Mouse (Mus musculus): ENCODE data around the gene C530008M17Rik. TPM values are rescaled to one million over a fixed set of nuclear protein-coding genes. Genes with fewer than 3 reads are reported as not detected.
A peak's percentile ranks its signal among the peaks of the same experiment; 100 is the strongest.

C530008M17Rik gene
- 47.5 and 58.5 TPM in 2 replicates for polyA plus RNA-seq (2014; fragmentation: Nextera tagmentation; extraction: Ambion mirVana)

GRCm38 (mm10) chr5:76656212-76656611, at the start of gene C530008M17Rik:
Gene C530008M17Rik (plus strand): TSS chr5:76656512.
- Histone ChIP-seq H3K9me3 (ENCODE audit: control insufficient read depth, low read length) (no peaks in the 10 kb centered on the region), H3K27ac (ENCODE audit: low read depth, low read length) (peak within 1 kb of the TSS; percentile 96), H3K9ac (ENCODE audit: low read depth, low read length) (peak within 1 kb of the TSS; percentile 94), H3K4me1 (replicated peaks; ENCODE audit: control insufficient read depth, insufficient read depth, low read length) (no peaks in the 10 kb centered on the region), H3K4me3 (ENCODE audit: low read depth, low read length) (peak within 1 kb of the TSS; percentile 78), H3K27me3 (ENCODE audit: control insufficient read depth, insufficient read depth, low read length) (no peaks in the 10 kb centered on the region), H3K36me3 (ENCODE audit: control insufficient read depth, insufficient read depth, low read length) (no peaks in the 10 kb centered on the region), H3K4me2 (replicated peaks; ENCODE audit: low read depth, low read length) (peak within 1 kb of the TSS; percentile 84)
- WGBS = 98% methylated on average over 2 of the region's 2 CpGs
- ATAC-seq (ENCODE audit: low FRiP score) = no peak
- DNase-seq (ENCODE audit: low spot score) = no peak

GRCm38 (mm10) chr5:76609702-76610370, 46.5 kb upstream of the C530008M17Rik start:
- DNase-seq (ENCODE audit: low spot score) (no peak), ATAC-seq (ENCODE audit: low FRiP score) (no peak)
- Histone ChIP-seq H3K9me3 (ENCODE audit: control insufficient read depth, low read length) (no peaks in the 10 kb centered on the region), H3K9ac (ENCODE audit: low read depth, low read length) (no peak overlapping the region), H3K27ac (ENCODE audit: low read depth, low read length) (no peak overlapping the region), H3K27me3 (ENCODE audit: control insufficient read depth, insufficient read depth, low read length) (no peaks in the 10 kb centered on the region), H3K4me2 (replicated peaks; ENCODE audit: low read depth, low read length) (no peak overlapping the region), H3K4me3 (ENCODE audit: low read depth, low read length) (no peak overlapping the region), H3K36me3 (ENCODE audit: control insufficient read depth, insufficient read depth, low read length) (peaks cover 3% of the 10 kb centered on the region; the same call in 1 of the 2 replicates), H3K4me1 (replicated peaks; ENCODE audit: control insufficient read depth, insufficient read depth, low read length) (no peaks in the 10 kb centered on the region)
- 95% methylated on average over 8 of the region's 8 CpGs for WGBS

- WGBS = 95% methylated on average over 6 of the region's 6 CpGs
- Histone ChIP-seq H3K36me3 (ENCODE audit: control insufficient read depth, insufficient read depth, low read length) (peaks cover 3% of the 10 kb centered on the region; the same call in 1 of the 2 replicates), H3K4me1 (replicated peaks; ENCODE audit: control insufficient read depth, insufficient read depth, low read length) (no peaks in the 10 kb centered on the region), H3K9ac (ENCODE audit: low read depth, low read length) (no peak overlapping the region), H3K27me3 (ENCODE audit: control insufficient read depth, insufficient read depth, low read length) (no peaks in the 10 kb centered on the region), H3K4me3 (ENCODE audit: low read depth, low read length) (no peak overlapping the region), H3K9me3 (ENCODE audit: control insufficient read depth, low read length) (no peaks in the 10 kb centered on the region), H3K27ac (ENCODE audit: low read depth, low read length) (no peak overlapping the region), H3K4me2 (replicated peaks; ENCODE audit: low read depth, low read length) (no peak overlapping the region)
- DNase-seq (ENCODE audit: low spot score) (no peak), ATAC-seq (ENCODE audit: low FRiP score) (no peak)
Measured at GRCm38 (mm10) chr5:76612867-76613499, 43.3 kb upstream of the C530008M17Rik start.

GRCm38 (mm10) chr5:76615276-76615675, 41.0 kb upstream of the C530008M17Rik start:
- ATAC-seq (ENCODE audit: low FRiP score) (no peak), DNase-seq (ENCODE audit: low spot score) (no peak)
- H3K9me3 ChIP-seq (ENCODE audit: control insufficient read depth, low read length) = no peaks in the 10 kb centered on the region
- no peak overlapping the region for H3K9ac ChIP-seq (ENCODE audit: low read depth, low read length)
- no peaks in the 10 kb centered on the region for H3K36me3 ChIP-seq (ENCODE audit: control insufficient read depth, insufficient read depth, low read length)
- H3K4me3 ChIP-seq (ENCODE audit: low read depth, low read length) = no peak overlapping the region
- H3K27me3 ChIP-seq (ENCODE audit: control insufficient read depth, insufficient read depth, low read length) = no peaks in the 10 kb centered on the region
- 93% methylated on average over 8 of the region's 8 CpGs for WGBS
- no peak overlapping the region for H3K27ac ChIP-seq (ENCODE audit: low read depth, low read length)
- no peaks in the 10 kb centered on the region for H3K4me1 ChIP-seq (replicated peaks; ENCODE audit: control insufficient read depth, insufficient read depth, low read length)
- H3K4me2 ChIP-seq (replicated peaks; ENCODE audit: low read depth, low read length) = no peak overlapping the region

GRCm38 (mm10) chr5:76616196-76616747, 40.0 kb upstream of the C530008M17Rik start:
- WGBS = 90% methylated on average over 2 of the region's 2 CpGs
- Histone ChIP-seq H3K9me3 (ENCODE audit: control insufficient read depth, low read length) (no peaks in the 10 kb centered on the region), H3K4me1 (replicated peaks; ENCODE audit: control insufficient read depth, insufficient read depth, low read length) (no peaks in the 10 kb centered on the region), H3K4me2 (replicated peaks; ENCODE audit: low read depth, low read length) (no peak overlapping the region), H3K27ac (ENCODE audit: low read depth, low read length) (no peak overlapping the region), H3K27me3 (ENCODE audit: control insufficient read depth, insufficient read depth, low read length) (no peaks in the 10 kb centered on the region), H3K9ac (ENCODE audit: low read depth, low read length) (no peak overlapping the region), H3K4me3 (ENCODE audit: low read depth, low read length) (no peak overlapping the region), H3K36me3 (ENCODE audit: control insufficient read depth, insufficient read depth, low read length) (no peaks in the 10 kb centered on the region)
- no peak for DNase-seq (ENCODE audit: low spot score)
- ATAC-seq (ENCODE audit: low FRiP score) = no peak

- Histone ChIP-seq H3K9me3 (ENCODE audit: control insufficient read depth, low read length) (no peaks in the 10 kb centered on the region), H3K4me2 (replicated peaks; ENCODE audit: low read depth, low read length) (no peak overlapping the region), H3K4me3 (ENCODE audit: low read depth, low read length) (no peak overlapping the region), H3K36me3 (ENCODE audit: control insufficient read depth, insufficient read depth, low read length) (0 out of 2 replicates have a peak, but pooled peaks cover 4% of the 10 kb centered on the region), H3K27ac (ENCODE audit: low read depth, low read length) (no peak overlapping the region), H3K27me3 (ENCODE audit: control insufficient read depth, insufficient read depth, low read length) (no peaks in the 10 kb centered on the region), H3K9ac (ENCODE audit: low read depth, low read length) (no peak overlapping the region), H3K4me1 (replicated peaks; ENCODE audit: control insufficient read depth, insufficient read depth, low read length) (no peaks in the 10 kb centered on the region)
- ATAC-seq (ENCODE audit: low FRiP score) (no peak), DNase-seq (ENCODE audit: low spot score) (no peak)
- 89% methylated on average over 7 of the region's 7 CpGs for WGBS
Measured at GRCm38 (mm10) chr5:76618750-76619149, 37.6 kb upstream of the C530008M17Rik start.

GRCm38 (mm10) chr5:76623759-76624158, 32.6 kb upstream of the C530008M17Rik start:
- H3K4me3 ChIP-seq (ENCODE audit: low read depth, low read length) = no peak overlapping the region
- H3K4me1 ChIP-seq (replicated peaks; ENCODE audit: control insufficient read depth, insufficient read depth, low read length) = no peaks in the 10 kb centered on the region
- no peak for ATAC-seq (ENCODE audit: low FRiP score)
- no peak overlapping the region for H3K4me2 ChIP-seq (replicated peaks; ENCODE audit: low read depth, low read length)
- 0 out of 2 replicates have a peak, but pooled peaks cover 7% of the 10 kb centered on the region for H3K36me3 ChIP-seq (ENCODE audit: control insufficient read depth, insufficient read depth, low read length)
- no peak overlapping the region for H3K27ac ChIP-seq (ENCODE audit: low read depth, low read length)
- WGBS = 94% methylated on average over 9 of the region's 9 CpGs
- H3K27me3 ChIP-seq (ENCODE audit: control insufficient read depth, insufficient read depth, low read length) = no peaks in the 10 kb centered on the region
- no peaks in the 10 kb centered on the region for H3K9me3 ChIP-seq (ENCODE audit: control insufficient read depth, low read length)
- H3K9ac ChIP-seq (ENCODE audit: low read depth, low read length) = no peak overlapping the region
- no peak for DNase-seq (ENCODE audit: low spot score)

GRCm38 (mm10) chr5:76627770-76628169, 28.5 kb upstream of the C530008M17Rik start:
- H3K4me2 ChIP-seq (replicated peaks; ENCODE audit: low read depth, low read length) = no peak overlapping the region
- DNase-seq (ENCODE audit: low spot score) (no peak), ATAC-seq (ENCODE audit: low FRiP score) (no peak)
- H3K27ac ChIP-seq (ENCODE audit: low read depth, low read length) = no peak overlapping the region
- H3K27me3 ChIP-seq (ENCODE audit: control insufficient read depth, insufficient read depth, low read length) = no peaks in the 10 kb centered on the region
- no peaks in the 10 kb centered on the region for H3K4me1 ChIP-seq (replicated peaks; ENCODE audit: control insufficient read depth, insufficient read depth, low read length)
- no peak overlapping the region for H3K9ac ChIP-seq (ENCODE audit: low read depth, low read length)
- WGBS = 95% methylated on average over 1 of the region's 1 CpGs
- H3K9me3 ChIP-seq (ENCODE audit: control insufficient read depth, low read length) = no peaks in the 10 kb centered on the region
- H3K4me3 ChIP-seq (ENCODE audit: low read depth, low read length) = no peak overlapping the region
- 0 out of 2 replicates have a peak, but pooled peaks cover 7% of the 10 kb centered on the region for H3K36me3 ChIP-seq (ENCODE audit: control insufficient read depth, insufficient read depth, low read length)
